Mouse (Mus musculus): Measurements from ENCODE around the gene Abhd16a. TPM values are rescaled to one million over a fixed set of nuclear protein-coding genes. Genes with fewer than 3 reads are reported as not detected.
A peak's percentile ranks its signal among the peaks of the same experiment; 100 is the strongest.

The Abhd16a gene
- 17.5 and 21.1 TPM in 2 replicates for total RNA-seq (2015)
- total RNA-seq (2017), result 22.7 and 26.0 TPM in 2 replicates

DNA sequence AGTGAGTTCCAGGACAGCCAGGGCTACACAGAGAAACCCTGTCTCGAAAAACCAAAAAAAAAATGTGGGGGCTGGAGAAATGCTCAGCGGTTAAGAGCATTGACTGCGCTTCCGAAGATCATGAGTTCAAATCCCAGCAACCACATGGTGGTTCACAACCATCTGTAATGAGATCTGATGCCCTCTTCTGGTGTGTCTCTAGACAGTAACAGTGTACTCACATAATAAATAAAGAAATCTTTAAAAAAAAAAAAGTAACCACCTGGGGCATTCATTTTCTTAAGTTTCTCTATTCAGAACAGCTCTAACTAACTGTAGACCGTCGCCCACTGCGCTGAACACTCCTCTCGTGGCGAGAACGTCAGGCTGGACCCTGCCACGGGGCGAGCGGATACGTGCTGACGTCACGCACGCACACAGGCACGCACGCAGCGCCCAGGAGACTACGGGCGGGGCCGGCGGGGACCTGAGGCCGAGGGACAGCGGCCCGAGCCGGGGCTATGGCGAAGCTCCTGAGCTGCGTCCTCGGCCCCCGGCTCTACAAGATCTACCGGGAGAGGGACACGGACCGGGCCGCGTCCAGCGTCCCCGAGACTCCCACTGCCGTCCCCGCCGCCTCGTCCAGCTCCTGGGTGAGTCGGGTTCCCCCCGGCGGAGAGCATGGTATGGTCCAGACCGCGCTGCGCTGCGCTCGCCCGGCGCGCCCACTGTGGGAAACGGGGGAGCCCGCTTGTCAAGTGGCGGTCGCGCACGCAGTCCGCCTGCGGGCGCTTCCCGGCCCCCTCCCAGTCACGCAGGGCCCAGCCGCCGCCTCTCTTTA, at the start of gene Abhd16a:
Abhd16a (plus strand) TSS at position 439 of the 820 bp plus-strand sequence.
- ATAC-seq (replicated peaks; ENCODE audit: poor library complexity), result peak; percentile 93

DNA sequence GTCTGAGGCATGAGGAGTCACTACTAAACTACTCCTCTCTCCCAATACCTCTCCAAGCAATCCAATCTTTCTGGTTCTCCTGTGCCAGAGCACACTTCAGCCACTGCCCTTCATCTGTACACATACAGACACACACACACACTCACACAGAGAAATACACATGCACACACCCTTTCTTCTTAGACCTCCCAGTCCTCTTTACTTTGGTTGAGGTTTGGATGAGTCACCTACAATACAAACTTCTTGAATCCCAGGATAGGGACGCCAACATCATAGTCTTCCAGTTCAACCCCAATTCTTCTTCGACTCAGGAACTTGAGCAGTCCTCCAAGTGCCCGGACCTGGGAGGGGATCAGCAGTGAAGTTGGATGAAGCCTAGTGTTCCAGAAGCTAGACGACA, 45.3 kb upstream of the Abhd16a start:
- no peak for ATAC-seq (replicated peaks; ENCODE audit: poor library complexity)

DNA sequence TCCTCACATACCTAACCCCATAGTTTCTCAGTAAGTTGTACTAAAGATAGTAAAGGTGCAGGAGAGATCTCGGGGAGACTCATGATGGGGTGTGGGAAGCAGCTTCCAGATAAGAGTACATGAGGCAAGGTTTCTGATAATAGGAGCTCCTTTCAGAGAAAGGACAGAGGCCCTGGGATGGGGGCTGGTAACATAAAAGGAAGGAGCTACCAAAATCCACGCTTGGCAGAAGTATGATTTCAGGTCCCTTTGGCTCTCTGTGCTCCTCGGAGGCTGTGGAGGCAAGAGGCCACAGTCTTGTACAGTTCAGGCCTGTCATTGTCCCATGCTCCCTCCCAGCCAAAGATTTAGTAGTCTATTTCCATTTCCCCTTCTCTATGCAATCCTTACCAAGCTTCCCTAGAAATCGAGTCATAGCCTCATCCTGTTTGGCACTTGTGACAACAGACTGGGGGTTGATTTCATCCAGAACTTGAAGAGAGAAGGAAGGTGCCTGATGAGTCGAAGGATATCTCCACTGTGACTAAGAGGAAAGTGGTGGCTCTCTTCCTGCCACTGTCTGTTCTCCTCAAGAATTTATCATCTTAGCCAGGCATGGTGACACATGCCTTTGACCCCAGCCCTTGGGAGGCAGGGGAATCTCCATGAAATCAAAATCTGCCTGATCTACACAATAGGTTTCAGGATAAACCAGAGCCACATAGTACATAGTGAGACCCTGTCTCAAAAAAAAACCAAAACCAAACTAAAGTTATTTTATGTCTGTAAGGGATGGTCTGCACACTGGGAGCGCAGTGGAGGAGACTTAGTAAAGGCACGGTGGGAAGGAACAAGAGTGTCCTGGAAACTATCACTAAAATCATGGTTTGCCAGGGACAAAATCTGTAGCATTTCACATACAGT, 43.9 kb upstream of the Abhd16a start:
- no peak for ATAC-seq (replicated peaks; ENCODE audit: poor library complexity)

DNA sequence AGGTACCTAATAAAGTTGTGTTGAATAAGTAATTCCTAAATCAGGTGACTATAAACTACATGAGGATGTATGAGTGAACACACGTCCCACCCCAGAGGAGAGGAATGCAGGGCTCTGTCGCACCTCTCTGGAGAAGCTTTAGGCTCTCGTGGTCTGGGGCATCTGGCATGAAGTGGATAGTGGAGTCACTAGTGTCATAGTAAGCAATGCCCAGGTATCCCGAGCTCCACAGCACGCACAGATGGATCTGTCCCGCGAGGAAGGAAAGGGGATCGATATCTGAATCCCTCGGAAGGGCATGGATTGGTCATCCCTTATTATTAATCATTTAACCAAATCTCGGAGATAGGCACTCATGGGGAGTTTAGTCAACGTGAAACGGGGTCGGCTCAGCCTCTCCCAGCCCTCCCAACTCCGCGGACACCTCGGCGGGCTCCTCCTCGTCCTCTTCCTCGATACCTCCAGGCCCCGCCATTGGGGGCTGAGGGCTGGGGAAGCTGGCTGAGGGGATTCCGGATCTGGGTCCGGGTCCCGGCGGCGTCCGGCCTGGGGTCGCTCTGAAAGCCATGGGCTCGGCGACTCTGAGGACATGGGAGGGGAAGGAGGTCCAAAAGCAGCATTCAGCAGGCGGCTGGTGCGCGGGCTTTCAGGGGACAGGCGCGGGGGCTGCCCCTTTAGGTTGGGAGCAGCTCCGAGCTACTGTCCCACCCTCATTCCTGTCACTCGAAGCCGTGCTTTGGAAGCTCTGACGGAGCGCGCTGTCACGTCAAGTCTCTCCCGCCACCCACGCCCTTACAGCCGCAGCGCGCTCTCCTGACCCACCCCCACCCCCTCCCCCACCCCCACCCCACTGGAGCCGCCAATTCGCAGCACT, 43.0 kb upstream of the Abhd16a start:
- ATAC-seq (replicated peaks; ENCODE audit: poor library complexity), result no peak

DNA sequence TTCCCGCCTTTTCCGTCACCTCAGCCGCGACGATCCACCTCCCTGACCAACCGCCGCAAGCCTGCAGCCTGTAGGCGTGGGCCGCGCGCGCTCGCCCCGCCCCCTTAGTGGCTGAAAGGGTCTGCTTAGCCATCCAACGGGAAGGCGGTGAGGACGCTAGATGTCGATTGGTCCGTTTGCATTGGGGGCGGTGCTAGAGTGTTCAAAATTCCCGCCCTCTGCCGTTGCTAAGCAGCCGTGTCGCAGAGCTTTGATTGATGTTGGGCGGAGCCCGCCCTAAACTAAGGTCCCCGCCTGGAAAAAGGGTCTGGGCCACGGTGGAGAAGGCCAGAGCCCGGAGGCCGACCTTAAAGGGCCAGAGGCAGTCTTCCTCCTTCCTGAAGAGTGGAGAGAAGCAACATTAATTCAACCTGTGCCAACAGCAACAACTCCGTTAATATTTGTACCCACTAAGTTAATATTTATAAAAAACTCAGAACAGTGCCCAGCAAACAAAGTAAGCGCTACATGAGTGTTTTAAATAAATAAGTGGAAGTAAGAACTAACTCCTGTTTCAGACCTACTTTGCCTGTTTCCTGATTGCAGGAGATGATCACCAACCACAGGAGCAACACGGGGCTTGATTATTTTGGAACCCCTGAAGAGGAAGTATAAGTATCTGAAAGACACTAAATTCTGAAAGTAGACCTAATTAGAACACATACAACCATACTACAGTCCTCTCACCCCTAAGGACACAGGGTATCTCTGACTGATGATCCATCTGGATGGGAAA, 42.2 kb upstream of the Abhd16a start, which contains the start of gene Msh5:
Msh5 (minus strand) TSS at position 65 of the 775 bp plus-strand sequence.
- peak; percentile 74 for ATAC-seq (replicated peaks; ENCODE audit: poor library complexity)

DNA sequence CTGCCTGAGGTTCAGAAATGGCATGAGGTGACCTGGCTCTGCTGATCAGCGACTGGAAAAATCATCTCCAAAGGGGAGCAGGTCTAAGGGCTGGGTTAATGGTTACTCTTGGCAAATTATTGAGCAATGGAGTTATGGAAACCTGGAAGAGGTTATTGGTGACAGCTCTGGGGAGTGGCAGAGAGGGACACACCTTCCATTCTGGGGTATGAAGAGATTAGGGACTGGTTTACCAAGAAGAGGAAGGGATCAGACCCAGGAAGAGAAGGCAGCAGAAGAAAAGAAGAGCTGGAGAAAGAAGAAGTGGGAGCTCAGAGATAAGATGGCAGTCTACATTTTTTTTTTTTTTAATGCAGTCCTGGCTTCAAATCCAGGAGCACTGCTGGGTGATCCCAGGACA, 41.4 kb upstream of the Abhd16a start:
- ATAC-seq (replicated peaks; ENCODE audit: poor library complexity), result no peak

DNA sequence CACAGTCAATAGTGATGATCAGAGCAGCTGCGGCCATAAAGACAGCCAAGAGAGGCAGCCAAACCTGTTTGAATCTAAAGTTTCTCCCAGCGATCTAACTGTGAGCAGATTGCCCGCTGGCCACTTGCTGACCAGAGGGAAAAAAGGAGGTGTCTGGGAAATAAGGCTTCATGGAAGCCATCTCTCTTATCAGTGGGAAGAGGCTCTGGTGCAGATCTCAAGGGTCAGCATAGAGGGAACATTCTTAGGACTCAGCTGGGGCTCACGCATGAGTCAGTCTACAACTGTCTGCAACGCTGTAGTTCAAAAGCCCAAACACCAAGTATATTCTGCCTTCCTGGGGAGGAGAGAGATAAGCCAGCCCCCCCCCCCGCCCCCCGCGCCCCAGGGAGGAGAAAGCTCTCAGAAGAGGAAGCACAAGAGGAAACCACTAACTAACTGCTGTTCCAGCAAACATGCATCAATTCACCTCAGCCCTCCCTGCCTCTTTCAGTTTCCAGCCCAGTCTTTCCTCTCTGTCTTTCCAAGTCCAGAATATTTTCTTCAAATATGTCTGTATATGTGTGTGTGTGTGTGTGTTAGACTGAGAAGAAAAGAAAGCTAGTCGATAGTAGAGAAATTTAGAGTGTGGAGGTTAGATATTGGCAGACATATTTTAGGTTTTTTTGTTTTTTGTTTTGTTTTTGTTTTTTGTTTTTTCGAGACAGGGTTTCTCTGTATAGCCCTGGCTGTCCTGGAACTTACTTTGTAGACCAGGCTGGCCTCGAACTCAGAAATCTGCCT, 40.7 kb upstream of the Abhd16a start:
- ATAC-seq (replicated peaks; ENCODE audit: poor library complexity), result peak; percentile 3; the same call in 1 of the 2 replicates

DNA sequence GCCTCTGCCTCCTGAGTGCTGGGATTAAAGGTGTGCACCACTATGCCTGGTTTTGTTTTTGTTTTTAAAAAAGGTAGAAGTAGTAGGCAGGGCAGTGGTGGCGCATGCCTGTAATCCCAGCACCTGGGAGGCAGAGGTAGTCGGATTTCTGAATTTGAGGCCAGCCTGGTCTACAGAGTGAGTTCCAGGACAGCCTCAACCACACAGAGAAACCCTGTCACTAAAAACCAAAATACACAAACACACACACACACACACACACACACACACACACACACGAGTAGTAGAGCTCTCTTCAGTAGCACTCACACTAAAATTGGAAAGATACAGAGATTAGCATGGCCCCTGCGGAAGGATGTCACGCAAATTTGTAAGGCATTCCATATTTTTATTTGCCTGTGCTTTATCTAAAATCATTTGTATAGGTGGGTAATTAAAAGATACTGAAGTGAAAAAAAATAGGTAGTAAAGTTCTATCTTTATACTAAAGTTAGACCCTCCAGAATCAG, 40.1 kb upstream of the Abhd16a start:
- ATAC-seq (replicated peaks; ENCODE audit: poor library complexity), result no peak

DNA sequence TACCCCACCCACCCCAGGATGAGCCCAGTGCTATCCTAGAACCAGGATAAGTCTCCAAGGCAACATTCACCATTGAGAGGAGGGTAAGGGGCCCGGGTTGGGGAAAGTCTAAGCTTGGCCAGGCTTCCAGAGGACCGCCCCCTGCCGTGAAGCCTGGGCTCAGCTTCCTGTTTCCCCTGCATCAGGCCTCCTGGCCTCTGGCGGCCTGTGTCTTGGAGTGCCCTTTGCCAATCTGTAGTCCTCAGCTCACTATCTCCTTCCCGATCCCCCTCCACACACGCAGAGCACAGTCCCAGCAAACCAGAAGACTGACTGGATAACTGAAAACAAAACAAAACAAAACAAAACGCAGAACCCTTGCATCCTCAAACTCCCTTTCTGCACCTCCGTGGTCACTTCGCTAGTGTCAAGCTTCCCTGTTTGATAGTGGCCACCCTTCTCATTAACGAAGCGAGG, 39.5 kb upstream of the Abhd16a start, which contains the start of gene Clic1:
Clic1 (plus strand) TSS at position 406 of the 456 bp plus-strand sequence.
- peak; percentile 18 for ATAC-seq (replicated peaks; ENCODE audit: poor library complexity)

DNA sequence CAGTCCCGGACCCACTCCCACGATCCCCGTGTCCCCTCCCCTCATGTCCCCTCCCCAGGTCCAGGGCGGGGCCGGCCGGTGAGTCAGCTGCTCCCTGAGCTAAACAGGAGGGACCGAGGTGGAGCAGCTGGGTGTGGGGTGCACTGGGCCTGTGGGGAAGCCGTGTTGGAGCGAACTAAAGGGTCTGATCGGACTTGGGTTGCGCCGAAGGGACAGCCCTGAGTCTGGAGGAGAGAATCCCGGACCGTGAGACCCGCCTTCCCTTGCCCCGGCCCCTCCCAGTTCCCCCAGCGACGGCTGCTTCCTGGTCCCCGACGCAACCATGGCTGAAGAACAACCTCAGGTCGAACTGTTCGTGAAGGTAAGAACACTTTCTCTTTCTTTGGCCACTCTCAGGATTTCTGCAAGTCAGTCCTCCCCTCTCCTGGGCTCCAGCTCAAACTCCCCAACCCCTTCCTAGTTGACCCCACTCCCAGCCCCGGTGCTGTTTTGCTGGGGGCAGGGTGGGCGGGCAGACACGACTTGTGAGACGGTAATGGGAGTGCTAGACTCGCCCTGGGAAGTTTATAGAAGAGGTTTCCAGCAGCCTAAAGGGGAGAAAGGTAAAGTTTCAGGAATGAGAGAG, 38.8 kb upstream of the Abhd16a start:
- ATAC-seq (replicated peaks; ENCODE audit: poor library complexity), result peak; percentile 20

DNA sequence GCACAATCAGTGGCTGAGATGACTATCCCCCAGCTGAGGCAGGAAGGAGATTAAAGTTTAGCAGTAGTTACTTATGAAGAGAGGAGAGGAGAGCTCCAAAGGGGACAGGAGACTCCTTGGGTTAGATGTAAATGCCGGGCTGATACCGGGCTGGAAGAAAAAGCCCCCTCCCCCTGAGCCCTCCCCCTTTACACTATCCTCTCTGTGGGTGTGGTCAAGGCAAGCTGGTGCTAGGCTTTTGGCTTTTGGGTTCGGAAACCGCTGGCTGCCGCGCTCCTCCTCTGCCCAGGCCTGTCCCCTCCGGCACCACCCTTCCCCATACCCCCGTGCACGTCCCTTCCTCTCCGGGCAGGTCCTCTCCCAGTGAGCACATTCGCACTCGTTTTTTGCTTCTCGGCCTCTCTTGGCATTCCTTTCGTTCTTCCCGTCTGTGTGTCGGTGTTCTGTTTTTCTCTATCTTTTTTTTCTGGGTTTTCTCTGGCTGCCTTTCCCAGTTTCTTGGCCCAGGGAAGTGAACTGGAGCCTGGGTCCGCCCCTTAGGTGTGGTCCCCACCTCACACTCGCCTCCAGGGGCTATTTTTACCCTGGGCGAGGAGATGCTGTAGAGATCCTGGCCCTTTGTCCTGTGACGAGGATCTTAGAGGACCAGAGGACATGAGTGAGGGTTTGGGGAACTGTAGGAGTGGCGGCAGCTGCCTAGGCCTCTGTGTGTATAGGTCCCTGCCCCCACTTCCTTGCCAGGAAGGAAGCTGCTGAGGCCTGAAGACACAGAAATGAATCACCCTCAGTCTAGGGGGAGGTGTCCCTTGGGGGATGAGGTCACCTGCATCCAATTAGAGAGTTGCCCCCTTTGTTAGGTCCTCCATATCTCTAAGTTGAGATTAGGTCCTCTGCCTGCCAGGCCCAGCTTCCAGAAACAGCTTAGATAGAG, 37.6 kb upstream of the Abhd16a start:
- ATAC-seq (replicated peaks; ENCODE audit: poor library complexity), result peak; percentile 66

DNA sequence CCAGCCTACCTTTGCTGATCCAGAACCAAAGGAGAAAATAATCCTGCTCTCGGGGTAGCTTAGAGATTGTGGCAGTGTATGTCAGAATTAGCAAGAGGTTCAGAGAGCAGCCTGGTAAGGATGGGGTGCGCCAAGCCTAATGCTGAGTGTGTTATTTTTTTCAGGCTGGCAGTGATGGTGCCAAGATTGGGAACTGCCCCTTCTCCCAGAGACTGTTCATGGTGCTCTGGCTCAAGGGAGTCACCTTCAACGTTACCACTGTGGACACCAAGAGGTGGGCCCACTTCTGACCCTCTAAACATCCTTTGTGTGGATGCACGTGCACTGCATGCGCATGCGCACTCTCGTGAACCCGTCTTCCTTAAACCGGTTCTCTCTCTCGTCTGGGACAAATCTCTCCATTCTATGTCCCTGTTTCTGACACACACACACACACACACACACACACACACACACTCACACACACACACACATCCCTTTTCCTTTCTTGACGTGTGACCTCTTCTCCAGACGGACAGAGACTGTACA, 36.7 kb upstream of the Abhd16a start:
- no peak for ATAC-seq (replicated peaks; ENCODE audit: poor library complexity)

DNA sequence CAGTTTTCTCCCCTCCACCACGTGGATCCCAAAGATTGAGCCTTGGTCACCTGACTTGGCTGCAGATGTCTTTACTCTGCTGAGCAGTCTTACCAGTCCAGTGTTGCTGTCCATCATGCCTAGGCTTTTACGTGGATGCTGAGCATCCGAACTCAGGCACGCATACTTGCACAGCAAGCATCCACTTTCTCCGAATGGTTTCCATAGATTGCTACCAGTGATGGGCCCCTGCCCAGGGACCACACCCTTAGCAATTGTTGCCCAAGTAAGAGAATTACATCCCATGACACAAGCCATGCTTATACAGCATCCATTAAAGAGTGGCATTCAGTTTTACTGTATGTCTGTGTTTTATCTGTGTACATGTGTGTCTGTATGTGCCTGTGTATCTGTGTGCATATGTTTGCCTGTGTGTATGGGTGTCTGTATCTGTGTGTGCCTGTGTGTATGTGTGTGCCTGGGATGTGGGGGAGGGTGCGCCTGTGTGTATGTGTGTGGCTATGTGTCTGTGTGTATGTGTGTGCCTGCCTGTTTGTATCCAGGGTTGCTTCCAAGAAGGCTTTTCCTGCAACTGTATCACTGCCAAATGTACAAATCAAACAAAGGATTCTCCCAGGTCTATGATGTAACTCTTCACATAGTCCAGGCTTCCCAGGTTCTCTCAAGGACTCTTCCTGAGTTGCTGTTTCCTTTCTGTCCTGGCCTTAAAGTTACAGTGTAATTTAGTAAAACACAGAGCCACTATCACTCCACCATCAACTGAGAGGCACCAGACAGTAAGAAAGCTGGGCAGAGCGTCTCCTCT, 33.2 kb upstream of the Abhd16a start:
- no peak for ATAC-seq (replicated peaks; ENCODE audit: poor library complexity)

DNA sequence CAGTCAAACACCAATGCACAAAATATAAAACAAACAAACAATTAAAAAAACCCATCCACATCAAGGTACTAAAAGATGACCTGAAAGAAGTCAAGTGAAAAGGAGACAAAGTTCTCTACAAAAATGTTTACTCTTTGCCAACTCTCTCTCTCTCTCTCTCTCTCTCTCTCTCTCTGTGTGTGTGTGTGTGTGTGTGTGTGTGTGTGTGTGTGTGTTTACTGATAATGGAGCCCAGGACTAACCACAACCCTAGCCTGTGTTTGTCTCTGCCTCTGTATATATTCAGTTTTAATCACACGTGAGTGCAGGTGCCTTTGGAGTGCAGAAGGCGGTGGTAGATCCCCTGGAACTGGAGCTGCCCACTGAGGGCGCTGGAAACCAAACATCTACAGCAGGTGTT, 32.0 kb upstream of the Abhd16a start:
- ATAC-seq (replicated peaks; ENCODE audit: poor library complexity), result peak; percentile 48

DNA sequence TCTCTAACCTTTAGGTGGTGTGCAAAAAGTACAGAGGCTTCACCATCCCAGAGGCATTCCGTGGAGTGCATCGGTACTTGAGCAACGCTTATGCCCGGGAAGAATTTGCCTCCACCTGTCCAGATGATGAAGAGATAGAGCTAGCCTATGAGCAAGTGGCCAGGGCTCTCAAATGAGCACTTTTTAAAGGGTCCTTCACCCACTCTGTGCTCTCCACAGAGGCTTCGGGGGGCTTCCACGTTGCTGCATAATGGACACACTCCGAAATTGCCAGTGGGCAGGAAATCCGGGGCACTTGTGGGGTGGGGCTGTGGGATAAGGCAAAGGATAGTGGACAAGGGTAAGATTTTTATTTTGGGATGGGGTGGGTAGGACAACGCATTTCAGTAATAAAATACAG, 30.7 kb upstream of the Abhd16a start:
- ATAC-seq (replicated peaks; ENCODE audit: poor library complexity), result no peak

Measured in megakaryocyte progenitor cell, adult 5-6 weeks (primary cell).